Mouse (Mus musculus) liver, adult 10 weeks (tissue): ENCODE data around the gene Sdhc. TPM values are rescaled to one million over a fixed set of nuclear protein-coding genes. Genes with fewer than 3 reads are reported as not detected.

Source experiments
- polyA plus RNA-seq: library from polyadenylated mRNA; stranded (reverse); fragments of 350-450 nt; fragmentation: Illumina TruSeq; extraction: RNeasy Lipid Tissue Mini Kit (QIAGEN cat#74804); gene quantifications from one replicate; pipeline ENCODE4 v1.2.3, GENCODE M21; 2014; ENCODE audit warnings: low read depth, low replicate concordance

The Sdhc gene
- polyA plus RNA-seq: 115 TPM

DNA sequence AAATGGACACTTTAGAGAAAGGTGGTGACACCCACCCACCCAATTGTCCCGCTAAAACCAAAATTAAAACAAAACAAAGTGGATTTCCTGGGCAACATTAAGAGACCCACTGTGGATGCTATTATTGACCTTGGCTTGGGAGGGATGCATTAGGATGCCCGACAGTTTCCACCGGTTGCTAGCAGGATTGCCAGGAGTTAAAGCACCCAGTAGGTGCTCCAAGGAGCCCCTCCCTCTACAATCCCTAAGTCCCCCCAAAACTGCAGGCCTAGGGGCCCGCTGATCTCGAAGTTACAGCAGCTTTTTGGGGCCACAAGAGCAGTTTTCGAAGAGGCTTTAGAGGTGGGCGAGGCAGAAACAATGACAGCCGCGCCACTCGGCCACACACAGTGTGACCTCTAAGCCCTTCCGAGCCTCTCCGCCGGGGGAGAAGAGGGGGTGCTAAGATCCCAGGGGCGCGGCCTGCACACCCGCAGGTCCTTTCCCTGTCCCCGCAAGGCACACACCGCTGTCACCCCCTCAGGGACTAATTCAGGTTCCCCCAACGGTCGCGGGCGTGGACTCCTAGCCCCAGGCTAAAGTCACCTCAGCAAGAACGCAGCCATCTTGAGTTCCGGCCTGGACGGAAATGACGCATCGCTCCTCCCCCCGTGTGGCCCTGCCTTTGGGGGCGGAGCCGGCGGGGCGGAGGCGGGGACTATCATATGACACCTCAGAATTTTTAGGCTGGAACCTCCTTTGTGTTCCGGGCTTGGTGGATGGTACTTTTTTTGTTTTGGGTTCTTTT, at the start of gene Sdhc, which contains the start of gene Mpz:
Sdhc (minus strand) TSS at position 630 of the 787 bp plus-strand sequence.
Mpz (plus strand) TSS at position 738 of the 787 bp plus-strand sequence.

DNA sequence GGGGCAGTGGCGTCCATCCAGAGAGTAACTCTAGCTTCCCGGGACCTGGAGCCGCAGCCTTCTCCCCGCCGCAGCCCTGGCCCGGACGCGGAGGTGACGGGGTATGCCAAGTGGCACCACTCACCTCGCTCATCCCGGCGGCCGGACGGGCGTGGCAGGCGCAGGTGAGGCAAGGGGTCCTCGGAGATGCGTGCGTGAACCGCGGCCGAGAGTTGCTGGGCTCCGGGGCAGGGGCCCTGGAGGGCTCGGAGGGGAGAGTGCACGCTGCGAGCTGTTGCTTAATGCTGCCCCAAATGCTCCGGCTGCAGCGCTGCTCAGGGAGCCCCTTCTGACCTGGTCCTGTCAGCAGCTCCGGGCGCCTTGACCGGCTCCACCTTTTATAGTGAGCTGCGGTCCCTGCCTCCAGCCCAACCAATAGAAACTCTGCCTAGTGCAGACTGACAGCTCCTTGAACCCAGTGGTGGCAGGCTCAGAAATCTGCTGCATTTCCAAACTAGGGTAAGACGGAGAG, 45.5 kb upstream of the Sdhc start, which contains the start of gene Pcp4l1:
Pcp4l1 (minus strand) TSS at position 382 of the 511 bp plus-strand sequence.

DNA sequence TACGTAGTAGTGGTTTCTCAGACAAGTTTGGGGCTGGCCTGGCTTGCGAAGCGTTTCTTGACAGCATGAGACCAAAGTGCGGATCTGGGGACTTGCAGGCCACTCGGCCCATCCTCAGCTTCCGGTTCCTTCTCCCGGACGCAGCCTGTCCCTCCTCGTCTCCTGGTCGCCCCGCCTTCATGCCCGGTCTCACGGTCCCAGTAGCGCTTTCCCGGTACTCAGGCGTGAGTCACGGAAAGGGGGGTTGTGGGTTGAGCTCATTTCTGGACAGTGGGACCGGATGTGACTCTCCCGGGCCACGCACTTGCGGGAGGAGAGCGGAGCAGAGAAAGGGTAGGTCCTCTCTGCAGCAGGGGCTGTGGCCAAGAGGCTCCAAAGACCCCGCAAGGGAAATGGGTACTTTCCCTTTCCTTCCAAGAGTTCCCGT, 36.5 kb downstream of the Sdhc start, which contains the start of gene Cfap126:
Cfap126 (plus strand) TSS at position 46 of the 427 bp plus-strand sequence.

Other genes with a start within 250 kb of the Sdhc start
- not detected for gene Fcrlb, start 237.7 kb downstream of the Sdhc start, polyA plus RNA-seq
- gene Fcrla, start 223.0 kb downstream of the Sdhc start, polyA plus RNA-seq: 0.40 TPM
- 106 TPM for gene Fcgr2b, start 174.1 kb downstream of the Sdhc start, polyA plus RNA-seq
- 6.3 TPM for gene Fcgr4, start 131.7 kb downstream of the Sdhc start, polyA plus RNA-seq
- 5.2 TPM for gene Fcgr3, start 85.7 kb downstream of the Sdhc start, polyA plus RNA-seq
- 1.9 TPM for gene Cfap126, start 36.7 kb downstream of the Sdhc start, polyA plus RNA-seq
- not detected for gene Mpz, start 108 bp upstream of the Sdhc start, polyA plus RNA-seq
- 14.7 TPM for gene Pcp4l1, start 45.7 kb upstream of the Sdhc start, polyA plus RNA-seq
- 117 TPM for gene Nr1i3, start 63.4 kb upstream of the Sdhc start, polyA plus RNA-seq
- 1.2 TPM for gene Tomm40l, start 71.9 kb upstream of the Sdhc start, polyA plus RNA-seq
- gene Apoa2, start 74.5 kb upstream of the Sdhc start, polyA plus RNA-seq: 7,804 TPM
- gene Fcer1g, start 83.8 kb upstream of the Sdhc start, polyA plus RNA-seq: 20.2 TPM
- gene Adamts4, start 99.8 kb upstream of the Sdhc start, polyA plus RNA-seq: not detected
- 74.6 TPM for gene Ndufs2, start 100.8 kb upstream of the Sdhc start, polyA plus RNA-seq
- 3.7 TPM for gene B4galt3, start 119.7 kb upstream of the Sdhc start, polyA plus RNA-seq
- gene Ppox, start 130.6 kb upstream of the Sdhc start, polyA plus RNA-seq: 6.1 TPM
- 10.9 TPM for gene Usp21, start 137.4 kb upstream of the Sdhc start, polyA plus RNA-seq
- 85.2 TPM for gene Ufc1, start 144.4 kb upstream of the Sdhc start, polyA plus RNA-seq
- gene Dedd, start 178.5 kb upstream of the Sdhc start, polyA plus RNA-seq: 7.6 TPM
- 61.0 TPM for gene Nit1, start 195.0 kb upstream of the Sdhc start, polyA plus RNA-seq
- 29.2 TPM for gene Pfdn2, start 195.1 kb upstream of the Sdhc start, polyA plus RNA-seq
- not detected for gene Klhdc9, start 210.2 kb upstream of the Sdhc start, polyA plus RNA-seq
- not detected for gene Nectin4, start 219.5 kb upstream of the Sdhc start, polyA plus RNA-seq
- 1.6 TPM for gene Arhgap30, start 238.4 kb upstream of the Sdhc start, polyA plus RNA-seq